Mouse (Mus musculus) embryonic facial prominence, embryonic 11.5 days (tissue): ENCODE measurements around the gene Aldh18a1. TPM values are rescaled to one million over a fixed set of nuclear protein-coding genes. Genes with fewer than 3 reads are reported as not detected.

Experiments used
- ATAC-seq: fragments of 200-750 bp; cut with Nextera tagmentation; replicated peaks from 2 replicates; pipeline ENCODE4 v1.8.0; 2017; ENCODE audit warnings: low read depth; ENCODE audit not compliant: insufficient number of reproducible peaks, low FRiP score, low TSS enrichment
- DNase-seq: peaks from one replicate; pipeline ENCODE4 v3.0.0-alpha.2; 2015; ENCODE audit warnings: low spot score
- H3K27ac ChIP-seq: fragments of 300-500 bp; sonication (generic); replicated peaks from 2 replicates; pipeline ENCODE4 v1.5.1; 2014; ENCODE audit warnings: mild to moderate bottlenecking, low read depth, low read length, control low read depth
- H3K27me3 ChIP-seq: fragments of 300-500 bp; sonication (generic); 2 replicates; pipeline ENCODE4 v1.6.1; 2014; ENCODE audit warnings: mild to moderate bottlenecking, low read length, moderate library complexity, mixed read lengths; ENCODE audit not compliant: control insufficient read depth, insufficient read depth
- H3K36me3 ChIP-seq: fragments of 300-500 bp; sonication (generic); replicated peaks from 2 replicates; pipeline ENCODE4 v1.6.1; 2014; ENCODE audit warnings: low read depth, mild to moderate bottlenecking, low read length, moderate library complexity, mixed read lengths; ENCODE audit not compliant: control insufficient read depth, insufficient read depth
- H3K4me1 ChIP-seq: fragments of 300-500 bp; sonication (generic); 2 replicates; pipeline ENCODE4 v1.6.1; 2014; ENCODE audit warnings: low read length, mixed read lengths; ENCODE audit not compliant: control insufficient read depth, insufficient read depth
- H3K4me2 ChIP-seq: fragments of 300-500 bp; sonication (generic); 2 replicates; pipeline ENCODE4 v1.6.1; 2014; ENCODE audit warnings: low read depth, mild to moderate bottlenecking, control low read depth, low read length, moderate library complexity
- H3K4me3 ChIP-seq: fragments of 300-500 bp; sonication (generic); 2 replicates; pipeline ENCODE4 v1.5.1; 2014; ENCODE audit warnings: low read depth, low read length, control low read depth
- H3K9ac ChIP-seq: fragments of 300-500 bp; sonication (generic); replicated peaks from 2 replicates; pipeline ENCODE4 v1.6.1; 2014; ENCODE audit warnings: mild to moderate bottlenecking, control low read depth, low read length
- H3K9me3 ChIP-seq: fragments of 300-500 bp; sonication (generic); replicated peaks from 2 replicates; pipeline ENCODE4 v1.6.1; 2016; ENCODE audit warnings: mild to moderate bottlenecking, low read length, inconsistent platforms, mixed read lengths; ENCODE audit not compliant: control insufficient read depth
- WGBS: fragments of 180-500 bp; shearing (Covaris S2); extraction: QIAGEN DNeasy Blood & Tissue Kit; methylation state at CpG from one replicate; pipeline ENCODE4 v1.1.7; 2014; 5-methylcytosine and 5-hydroxymethylcytosine counted together
- polyA plus RNA-seq: library from polyadenylated mRNA; unstranded; fragments of >200 nt; fragmentation: Nextera tagmentation; extraction: Ambion mirVana; gene quantifications from 2 replicates; pipeline ENCODE4 v1.2.1, GENCODE M21; 2014

The Aldh18a1 gene
- polyA plus RNA-seq = 56.0 and 59.7 TPM in 2 replicates

- H3K27ac ChIP-seq = no peak within 1 kb of the TSS; the same call in 1 of the 2 replicates
- H3K4me2 ChIP-seq = peak within 1 kb of the TSS; percentile 70
- under 1% methylated on average over 33 of the region's 34 CpGs for WGBS
- no peaks in the 10 kb centered on the region for H3K36me3 ChIP-seq
- H3K4me3 ChIP-seq = peak within 1 kb of the TSS; percentile 61
- H3K9ac ChIP-seq = peak within 1 kb of the TSS; percentile 71
- no peaks in the 10 kb centered on the region for H3K27me3 ChIP-seq
- ATAC-seq = peak; percentile 91
- no peaks in the 10 kb centered on the region for H3K9me3 ChIP-seq
- H3K4me1 ChIP-seq = no peaks in the 10 kb centered on the region; the same call in 1 of the 2 replicates
- DNase-seq = peak; percentile 97
Measured at GRCm38 (mm10) chr19:40588293-40588654, at the start of gene Aldh18a1. Gene Aldh18a1 (minus strand): TSS chr19:40588463.

GRCm38 (mm10) chr19:40637601-40638000, 49.3 kb upstream of the Aldh18a1 start:
- Histone ChIP-seq H3K4me2 (no peak overlapping the region), H3K4me3 (no peak overlapping the region), H3K9me3 (no peaks in the 10 kb centered on the region), H3K4me1 (no peaks in the 10 kb centered on the region), H3K27me3 (no peaks in the 10 kb centered on the region), H3K27ac (no peak overlapping the region), H3K9ac (no peak overlapping the region), H3K36me3 (no peaks in the 10 kb centered on the region)
- ATAC-seq (no peak), DNase-seq (no peak)
- 85% methylated on average over 7 of the region's 7 CpGs for WGBS

- Histone ChIP-seq H3K36me3 (no peaks in the 10 kb centered on the region), H3K4me2 (no peak overlapping the region), H3K9me3 (no peaks in the 10 kb centered on the region), H3K27me3 (no peaks in the 10 kb centered on the region), H3K9ac (no peak overlapping the region), H3K4me3 (no peak overlapping the region), H3K27ac (no peak overlapping the region), H3K4me1 (no peaks in the 10 kb centered on the region)
- no peak for DNase-seq
- 58% methylated on average over 4 of the region's 4 CpGs for WGBS
- ATAC-seq = no peak
Measured at GRCm38 (mm10) chr19:40637091-40637490, 48.8 kb upstream of the Aldh18a1 start.

DNA sequence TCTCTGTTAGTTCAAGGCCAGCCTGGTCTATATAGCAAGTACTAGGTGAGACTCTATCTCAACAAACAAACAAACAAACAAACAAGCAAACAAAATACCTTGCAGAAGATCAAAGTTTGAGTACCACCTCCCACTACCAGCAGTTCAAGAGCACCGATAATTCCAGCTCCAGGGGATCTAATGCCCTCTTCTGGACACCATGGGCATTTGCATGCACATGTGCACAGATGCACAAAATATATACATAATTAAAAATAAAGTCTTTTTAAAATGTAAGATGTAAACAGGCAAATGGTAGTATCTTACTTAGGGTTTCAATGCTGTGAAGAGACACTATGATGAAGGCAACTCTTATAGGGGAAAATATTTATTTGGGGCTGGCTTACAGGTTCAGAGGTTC, 44.9 kb upstream of the Aldh18a1 start:
- ATAC-seq (no peak), DNase-seq (no peak)
- 53% methylated on average over 1 of the region's 1 CpGs for WGBS
- H3K27me3 ChIP-seq = no peaks in the 10 kb centered on the region
- no peaks in the 10 kb centered on the region for H3K9me3 ChIP-seq
- H3K4me1 ChIP-seq = no peaks in the 10 kb centered on the region
- H3K9ac ChIP-seq = no peak overlapping the region
- H3K27ac ChIP-seq = no peak overlapping the region
- H3K36me3 ChIP-seq = no peaks in the 10 kb centered on the region
- H3K4me3 ChIP-seq = no peak overlapping the region
- no peak overlapping the region for H3K4me2 ChIP-seq

- Histone ChIP-seq H3K27ac (no peak overlapping the region), H3K9ac (no peak overlapping the region), H3K9me3 (no peaks in the 10 kb centered on the region), H3K4me2 (no peak overlapping the region), H3K27me3 (no peaks in the 10 kb centered on the region), H3K4me1 (no peaks in the 10 kb centered on the region), H3K4me3 (no peak overlapping the region), H3K36me3 (no peaks in the 10 kb centered on the region)
- 83% methylated on average over 5 of the region's 5 CpGs for WGBS
- no peak for DNase-seq
- ATAC-seq = no peak
Measured at GRCm38 (mm10) chr19:40632668-40633067, 44.4 kb upstream of the Aldh18a1 start.

GRCm38 (mm10) chr19:40632193-40632592, 43.9 kb upstream of the Aldh18a1 start:
- H3K4me2 ChIP-seq = no peak overlapping the region
- no peak overlapping the region for H3K9ac ChIP-seq
- no peak overlapping the region for H3K27ac ChIP-seq
- no peaks in the 10 kb centered on the region for H3K36me3 ChIP-seq
- no peaks in the 10 kb centered on the region for H3K27me3 ChIP-seq
- no peaks in the 10 kb centered on the region for H3K9me3 ChIP-seq
- no peak for DNase-seq
- no peak overlapping the region for H3K4me3 ChIP-seq
- 77% methylated on average over 3 of the region's 3 CpGs for WGBS
- no peak for ATAC-seq
- no peaks in the 10 kb centered on the region for H3K4me1 ChIP-seq

- WGBS = 87% methylated on average over 7 of the region's 7 CpGs
- DNase-seq = no peak
- no peak for ATAC-seq
- no peak overlapping the region for H3K4me3 ChIP-seq
- H3K9ac ChIP-seq = no peak overlapping the region
- no peaks in the 10 kb centered on the region for H3K9me3 ChIP-seq
- H3K4me2 ChIP-seq = no peak overlapping the region
- H3K36me3 ChIP-seq = no peaks in the 10 kb centered on the region
- H3K27ac ChIP-seq = no peak overlapping the region
- no peaks in the 10 kb centered on the region for H3K4me1 ChIP-seq
- no peaks in the 10 kb centered on the region for H3K27me3 ChIP-seq
Measured at GRCm38 (mm10) chr19:40630606-40631005, 42.3 kb upstream of the Aldh18a1 start.

- Histone ChIP-seq H3K4me2 (no peak overlapping the region), H3K36me3 (no peaks in the 10 kb centered on the region), H3K9me3 (no peaks in the 10 kb centered on the region), H3K4me1 (no peaks in the 10 kb centered on the region), H3K4me3 (no peak overlapping the region), H3K27ac (no peak overlapping the region), H3K9ac (no peak overlapping the region), H3K27me3 (no peaks in the 10 kb centered on the region)
- no peak for ATAC-seq
- no peak for DNase-seq
- 81% methylated on average over 3 of the region's 3 CpGs for WGBS
Measured at GRCm38 (mm10) chr19:40630096-40630495, 41.8 kb upstream of the Aldh18a1 start.
